Mouse (Mus musculus) embryonic facial prominence, embryonic 10.5 days (tissue): ENCODE data around the gene Syn3. TPM values are rescaled to one million over a fixed set of nuclear protein-coding genes. Genes with fewer than 3 reads are reported as not detected.

ENCODE experiments used
- DNase-seq: peaks from one replicate; pipeline ENCODE4 v3.0.0-alpha.2; 2017; ENCODE audit warnings: low spot score
- H3K27ac ChIP-seq: fragments of 300-500 bp; sonication (generic); replicated peaks from 2 replicates; pipeline ENCODE4 v1.5.1; 2016; ENCODE audit warnings: mild to moderate bottlenecking
- H3K27me3 ChIP-seq: fragments of 300-500 bp; sonication (generic); replicated peaks from 2 replicates; pipeline ENCODE4 v1.6.1; 2016; ENCODE audit warnings: low read depth, mild to moderate bottlenecking; ENCODE audit not compliant: poor library complexity, severe bottlenecking
- H3K36me3 ChIP-seq: fragments of 300-500 bp; sonication (generic); replicated peaks from 2 replicates; pipeline ENCODE4 v1.6.1; 2016; ENCODE audit warnings: mild to moderate bottlenecking, moderate library complexity
- H3K4me1 ChIP-seq: fragments of 300-500 bp; sonication (generic); 2 replicates; pipeline ENCODE4 v1.6.1; 2016
- H3K4me3 ChIP-seq: fragments of 300-500 bp; sonication (generic); 2 replicates; pipeline ENCODE4 v1.5.1; 2016; ENCODE audit warnings: mild to moderate bottlenecking, moderate library complexity
- H3K9me3 ChIP-seq: fragments of 300-500 bp; sonication (generic); 2 replicates; pipeline ENCODE4 v1.6.1; 2016; ENCODE audit warnings: mild to moderate bottlenecking
- WGBS: fragments of 180-500 bp; shearing (Covaris S2); methylation state at CpG from one replicate; pipeline ENCODE4 v1.1.7; 2016; 5-methylcytosine and 5-hydroxymethylcytosine counted together
- polyA plus RNA-seq: library from polyadenylated mRNA; unstranded; fragments of >200 nt; fragmentation: Nextera tagmentation; extraction: Ambion mirVana; gene quantifications from 2 replicates; pipeline ENCODE4 v1.2.1, GENCODE M21; 2016

Gene Syn3
- polyA plus RNA-seq, 1 experiment from 2014 or later = 3.3 TPM

DNA sequence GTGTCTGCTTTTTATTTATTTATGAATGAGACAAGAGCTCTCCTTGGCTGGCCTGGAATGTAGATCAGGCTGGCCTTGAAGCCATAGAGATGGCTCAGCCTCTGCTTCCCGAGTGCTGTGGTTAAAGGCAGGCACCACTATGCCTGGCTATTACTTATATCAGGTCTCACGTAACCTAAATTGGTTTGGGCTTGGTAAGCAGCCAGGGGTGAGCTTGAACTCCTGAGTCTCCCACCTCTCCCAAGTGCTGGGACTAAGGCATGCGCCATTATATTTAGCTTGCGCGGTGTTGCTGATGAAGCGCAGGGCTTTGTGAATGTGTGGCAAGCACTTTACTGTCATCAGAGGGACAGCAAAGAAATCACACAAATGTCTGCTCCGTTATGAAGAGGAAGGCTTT lies 480.9 kb downstream of the Syn3 start:
- H3K27me3 ChIP-seq = no peaks in the 10 kb centered on the region
- peaks cover 11% of the 10 kb centered on the region for H3K4me1 ChIP-seq
- no peak overlapping the region for H3K4me3 ChIP-seq
- 91% methylated on average over 7 of the region's 7 CpGs for WGBS
- no peak for DNase-seq
- H3K36me3 ChIP-seq = no peaks in the 10 kb centered on the region
- no peak overlapping the region for H3K27ac ChIP-seq
- no peaks in the 10 kb centered on the region for H3K9me3 ChIP-seq

DNA sequence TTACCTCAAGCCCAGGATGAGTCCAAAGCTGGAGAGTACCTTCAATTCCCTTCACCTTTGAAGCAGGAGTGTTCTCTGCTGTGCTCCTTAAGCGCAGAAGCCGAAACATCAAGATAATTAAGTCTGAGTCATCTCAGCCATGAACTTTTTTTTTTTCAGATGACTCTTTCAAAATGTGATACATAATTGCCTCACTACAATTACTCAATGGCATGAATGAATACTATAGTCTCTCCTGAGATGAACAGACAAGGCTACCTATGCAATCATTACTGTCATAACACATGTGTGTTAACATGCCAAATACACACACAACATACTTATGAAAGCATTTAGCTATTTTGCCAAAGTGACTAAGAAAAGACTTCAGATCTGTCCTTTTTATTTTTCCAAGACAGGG lies 486.9 kb downstream of the Syn3 start, which contains the start of gene Bpifc:
TSS of gene Bpifc (minus strand) at position 115 of the 400 bp plus-strand sequence.
- DNase-seq = no peak
- H3K27ac ChIP-seq = no peak within 1 kb of the TSS
- WGBS = 92% methylated on average over 2 of the region's 2 CpGs
- H3K36me3 ChIP-seq = no peaks in the 10 kb centered on the region
- no peaks in the 10 kb centered on the region for H3K9me3 ChIP-seq
- H3K27me3 ChIP-seq = no peaks in the 10 kb centered on the region
- peaks cover 4% of the 10 kb centered on the region; the same call in 1 of the 2 replicates for H3K4me1 ChIP-seq
- no peak within 1 kb of the TSS for H3K4me3 ChIP-seq

DNA sequence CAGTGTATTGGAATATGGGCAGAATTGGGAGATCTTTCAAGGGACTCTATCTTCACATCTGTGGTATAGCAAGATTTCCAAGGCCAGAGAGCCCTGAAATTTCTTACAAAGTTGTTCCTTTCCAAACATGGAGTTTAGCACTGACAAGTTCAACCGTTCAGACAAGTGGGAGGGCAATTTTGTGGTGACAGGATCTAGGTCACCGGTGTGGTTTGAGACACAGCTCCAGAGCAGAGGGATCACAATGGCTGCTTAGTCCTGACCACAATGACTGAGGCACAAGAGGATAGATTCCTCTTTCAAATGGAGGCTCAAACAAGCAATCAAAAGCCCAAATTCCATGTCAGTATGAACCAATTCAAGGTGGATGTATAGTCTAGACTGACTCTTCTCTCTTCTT lies 487.5 kb downstream of the Syn3 start:
- Histone ChIP-seq H3K27ac (no peak overlapping the region), H3K27me3 (no peaks in the 10 kb centered on the region), H3K4me3 (no peak overlapping the region), H3K4me1 (peaks cover 4% of the 10 kb centered on the region; the same call in 1 of the 2 replicates), H3K9me3 (no peaks in the 10 kb centered on the region), H3K36me3 (no peaks in the 10 kb centered on the region)
- WGBS = 85% methylated on average over 2 of the region's 2 CpGs
- no peak for DNase-seq

DNA sequence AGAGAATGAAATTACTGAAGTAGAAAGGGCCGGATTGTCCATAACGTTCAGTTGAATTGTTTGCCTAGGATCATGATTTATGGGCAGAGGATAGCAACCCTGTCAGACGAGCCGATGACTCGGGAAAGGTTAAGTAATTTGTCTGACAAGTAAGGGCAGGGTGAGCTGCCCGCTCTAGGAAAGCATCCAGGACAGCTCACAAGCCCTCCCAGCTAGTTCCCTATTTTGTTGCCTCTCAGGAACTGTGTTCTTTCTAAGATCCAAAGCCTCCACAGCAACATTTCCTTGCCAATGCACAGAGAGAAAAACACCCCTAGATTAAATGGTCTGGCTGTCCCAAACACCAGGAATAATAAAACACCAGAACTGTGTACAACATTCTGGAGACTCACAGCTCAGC lies 488.1 kb downstream of the Syn3 start:
- Histone ChIP-seq H3K4me3 (no peak overlapping the region), H3K27ac (no peak overlapping the region), H3K9me3 (no peaks in the 10 kb centered on the region), H3K4me1 (peaks cover 4% of the 10 kb centered on the region; the same call in 1 of the 2 replicates), H3K27me3 (no peaks in the 10 kb centered on the region), H3K36me3 (no peaks in the 10 kb centered on the region)
- 70% methylated on average over 6 of the region's 6 CpGs for WGBS
- no peak for DNase-seq

DNA sequence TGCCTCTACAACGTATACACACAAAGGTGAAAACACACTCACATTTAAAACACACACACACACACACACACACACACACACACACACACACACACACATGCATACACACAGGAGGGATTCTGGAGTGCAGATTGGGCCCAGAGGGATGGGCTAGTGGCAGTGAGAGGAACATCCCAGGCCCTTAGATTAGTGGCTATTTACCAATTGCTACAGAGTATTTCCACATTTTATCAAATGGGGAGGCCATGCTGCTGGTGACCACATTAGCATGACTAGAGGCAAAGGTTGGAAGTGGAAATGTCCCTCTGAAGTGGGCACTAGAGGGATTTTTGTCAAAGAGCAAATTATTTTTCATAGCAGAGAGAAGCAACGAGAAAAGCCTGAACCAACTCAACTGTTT lies 489.0 kb downstream of the Syn3 start:
- H3K27ac ChIP-seq = no peak overlapping the region
- H3K9me3 ChIP-seq = no peaks in the 10 kb centered on the region
- peaks cover 4% of the 10 kb centered on the region; the same call in 1 of the 2 replicates for H3K4me1 ChIP-seq
- H3K36me3 ChIP-seq = no peaks in the 10 kb centered on the region
- 91% methylated on average over 2 of the region's 2 CpGs for WGBS
- H3K4me3 ChIP-seq = no peak overlapping the region
- DNase-seq = no peak
- no peaks in the 10 kb centered on the region for H3K27me3 ChIP-seq

DNA sequence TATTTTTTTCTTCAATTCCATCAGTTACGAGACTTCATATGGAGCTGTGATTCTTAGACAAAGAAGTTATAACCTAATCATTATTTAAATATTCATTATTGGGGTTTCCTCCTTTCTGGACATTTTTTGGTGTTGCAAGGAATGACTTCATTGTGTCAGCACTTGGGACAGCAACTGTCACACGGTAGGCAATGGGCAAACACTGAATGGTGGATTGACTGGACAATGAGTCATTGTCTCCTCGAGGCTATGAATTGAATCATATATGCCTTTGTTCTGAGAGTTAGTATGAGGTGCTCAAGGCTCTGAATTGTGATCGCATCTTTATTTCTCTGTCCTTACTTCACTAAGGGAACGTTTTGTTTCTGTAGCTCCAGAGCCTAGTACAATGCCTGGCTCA lies 492.2 kb downstream of the Syn3 start:
- no peak for DNase-seq
- Histone ChIP-seq H3K9me3 (no peaks in the 10 kb centered on the region), H3K27ac (no peak overlapping the region), H3K4me3 (no peak overlapping the region), H3K36me3 (no peaks in the 10 kb centered on the region), H3K27me3 (no peaks in the 10 kb centered on the region), H3K4me1 (peaks cover 4% of the 10 kb centered on the region; the same call in 1 of the 2 replicates)
- WGBS = 84% methylated on average over 5 of the region's 5 CpGs

Other genes with a start within 250 kb of the Syn3 start
- 29.4 and 36.3 TPM in 2 replicates for gene Timp3, start 198.5 kb downstream of the Syn3 start, polyA plus RNA-seq
- gene Hsp90b1, start 206.6 kb upstream of the Syn3 start, polyA plus RNA-seq = 594 and 621 TPM in 2 replicates
- gene Ttc41, start 206.9 kb upstream of the Syn3 start, polyA plus RNA-seq = 2.2 and 2.9 TPM in 2 replicates